ENCODE assay signal across 9 mouse cellular contexts in the genomic region with DNA sequence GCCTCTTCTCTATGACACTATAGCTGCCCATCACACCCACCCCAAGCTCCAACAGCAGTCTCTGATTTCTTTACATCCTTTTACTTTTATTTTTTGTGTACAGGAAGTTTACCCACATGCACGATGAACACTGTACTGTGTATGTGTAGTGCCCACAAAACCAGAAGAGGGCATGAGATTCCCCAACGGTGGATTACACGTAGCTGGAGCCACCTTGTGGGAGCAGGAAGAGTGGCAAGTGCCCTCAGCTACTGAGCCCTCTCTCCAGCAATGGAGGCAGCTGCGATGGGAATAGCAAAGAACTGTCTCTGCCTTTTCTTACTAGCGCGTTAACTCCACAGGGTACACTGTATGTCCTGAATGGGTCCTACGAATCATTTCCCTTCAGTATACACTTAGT. TPM values are rescaled to one million over a fixed set of nuclear protein-coding genes. Genes with fewer than 3 reads are reported as not detected.
DNase-seq lines count a peak whose midpoint lies in the region; ATAC-seq and TF ChIP-seq lines count a peak whose summit lies in the region.
"Had no signal": no experiment of that assay in that cellular context is flagged by ENCODE, and none has a peak within 500 bp of the region (broad histone marks: within the 10 kb centered on the region; RNA-seq: fewer than 3 reads in every experiment).

No protein-coding gene starts in this region.

- H3K4me3 ChIP-seq in cortical plate, adult 2 months (ENCODE audit: insufficient read depth, low read length), result no peak overlapping the region
- H3K4me3 ChIP-seq in heart, postnatal 0 days (ENCODE audit: low read depth, low read length), result no peak overlapping the region
- H3K4me3 ChIP-seq: limb, embryonic 13.5 days had no signal

- ATAC-seq in heart, postnatal 0 days (ENCODE audit: insufficient read depth, low read depth), result peak; percentile 66

- H3K4me1 ChIP-seq in cortical plate, adult 2 months (ENCODE audit: control insufficient read depth, insufficient read depth, low read length), result no peaks in the 10 kb centered on the region
- H3K4me1 ChIP-seq in heart, postnatal 0 days (ENCODE audit: control insufficient read depth, insufficient read depth), result no peaks in the 10 kb centered on the region
- H3K4me1 ChIP-seq: limb, embryonic 13.5 days had no signal

- no peaks in the 10 kb centered on the region for H3K9me3 ChIP-seq in heart, postnatal 0 days (replicated peaks; ENCODE audit: control insufficient read depth, low read length)
- H3K9me3 ChIP-seq: limb, embryonic 13.5 days had no signal

- peak; percentile 45 to 49 for DNase-seq in heart, adult 18-20 months
- DNase-seq in heart, postnatal 25 days (ENCODE audit: low spot score), result no peak
- peak; percentile 83 for DNase-seq in R1 (ENCODE audit: low read depth, low spot score)
- peak; percentile 77 for DNase-seq in heart, postnatal 0 days (ENCODE audit: low spot score)
- DNase-seq in layer of hippocampus, adult 8-10 months (ENCODE audit: low spot score in 2 of 2), result peak; percentile 54 to 55
- DNase-seq in lung, postnatal 4 days, result peak; percentile 62 to 70
- DNase-seq in right cerebral cortex, postnatal 36 days (ENCODE audit: low spot score in 2 of 2), result peak; percentile 38 to 47

- H3K36me3 ChIP-seq in heart, postnatal 0 days (replicated peaks; ENCODE audit: control insufficient read depth, insufficient read depth, low read length), result peaks cover 82% of the 10 kb centered on the region

- peak; percentile 96 for TF ChIP-seq CTCF in cortical plate, adult 2 months (IDR thresholded peaks at IDR 0.05; ENCODE audit: extremely low read depth, insufficient read depth, low read length)
- TF ChIP-seq CTCF in heart, postnatal 0 days (IDR thresholded peaks at IDR 0.05; ENCODE audit: low read depth), result peak; percentile 90

- no peak overlapping the region for H3K9ac ChIP-seq in heart, postnatal 0 days (replicated peaks; ENCODE audit: low read depth, low read length)
- H3K9ac ChIP-seq: limb, embryonic 13.5 days had no signal

- no peak for TF ChIP-seq POLR2A in cortical plate, adult 2 months (IDR thresholded peaks at IDR 0.05; ENCODE audit: extremely low read depth, insufficient read depth, low read length)

- intact Hi-C loops in heart, postnatal 25 days (cut with DNase I), result loop anchor here (5.0 kb wide), 1 partner anchor 491 kb away; no protein-coding TSS in a partner anchor

- TF ChIP-seq EP300 in heart, postnatal 0 days (IDR thresholded peaks at IDR 0.05; ENCODE audit: low read depth), result no peak

- H3K27ac ChIP-seq in cortical plate, adult 2 months (ENCODE audit: insufficient read depth, low read length), result no peak overlapping the region
- no peak overlapping the region for H3K27ac ChIP-seq in heart, postnatal 0 days (ENCODE audit: low read depth)
- H3K27ac ChIP-seq: limb, embryonic 13.5 days had no signal

- H3K4me2 ChIP-seq in heart, postnatal 0 days (ENCODE audit: low read depth, low read length), result no peak overlapping the region
- H3K4me2 ChIP-seq: limb, embryonic 13.5 days had no signal

- 40% methylated on average over 7 of the region's 7 CpGs for WGBS in heart, postnatal 0 days

- H3K27me3 ChIP-seq in heart, postnatal 0 days (ENCODE audit: control insufficient read depth, insufficient read depth, low read length), result no peaks in the 10 kb centered on the region
- H3K27me3 ChIP-seq: limb, embryonic 13.5 days had no signal

RNA-seq across cellular contexts. Expression of a gene that starts 37.6 kb away (rescaled TPM):
- 10 to 100 TPM; 17.0 to 19.6 TPM for total RNA-seq in heart, adult 18-20 months (2021)
- 10 to 100 TPM; 27.9 to 33.0 TPM for total RNA-seq in heart, postnatal 25 days (2021)
- polyA plus RNA-seq in cortical plate, adult 2 months (2012; rRNA removed), result 5.4 and 5.7 TPM in 2 replicates
- 9.7 and 18.4 TPM in 2 replicates for total RNA-seq in heart, postnatal 0 days (2014; rRNA removed; ENCODE audit: low replicate concordance)
- 8.8 and 9.7 TPM in 2 replicates for polyA plus RNA-seq in heart, postnatal 0 days (2015; fragmentation: Nextera tagmentation; extraction: Ambion mirVana)
- 10 to 100 TPM; 14.4 to 18.6 (median 14.6) TPM for total RNA-seq in layer of hippocampus, adult 8-10 months (2022)
